Mouse (Mus musculus): ENCODE measurements around the gene Kifc3.

DNA sequence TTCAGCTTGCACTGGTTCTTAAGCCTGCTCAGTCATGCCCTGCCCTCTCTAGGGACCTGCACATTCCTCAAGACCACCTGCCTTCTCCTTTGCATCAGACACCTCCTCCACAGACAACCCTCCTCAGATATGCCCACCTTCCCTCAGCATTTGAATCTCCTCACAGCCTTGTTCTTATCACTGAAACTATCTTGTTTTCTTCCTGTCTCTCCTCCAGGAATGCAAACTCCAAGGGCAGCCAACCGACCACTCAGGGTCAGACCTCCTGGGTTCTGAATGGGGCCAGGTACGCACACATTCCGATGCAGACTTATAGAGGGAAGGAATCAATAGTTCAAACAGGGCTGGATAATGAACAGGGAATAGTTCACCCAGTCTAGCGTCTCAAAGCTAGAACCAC lies 24.4 kb downstream of the Kifc3 start:
- TF ChIP-seq POLR2A (IDR thresholded peaks at IDR 0.05; ENCODE audit: borderline replicate concordance, low read depth, low read length) = no peak
- no peak for TF ChIP-seq CTCF (IDR thresholded peaks at IDR 0.05; ENCODE audit: low read depth, low read length)

All from bone marrow macrophage, adult 2 months (primary cell).